Mouse (Mus musculus) T-helper 2 cell (primary cell): Measurements from ENCODE around the gene Rnf180.
"Not testable (repeated sequence)": the region's sequence is repeated elsewhere in the genome, so short reads cannot be mapped to it uniquely, and the experiment has no call there.

Experiments
- in situ Hi-C: fragments of 300-600 bp; cut with MboI, MseI; formaldehyde crosslinking; loops from one replicate; pipeline ENCODE4 v1.15.1; 2025; ENCODE audit warnings: high pct_unique_total_duplicates

Gene Rnf180

DNA sequence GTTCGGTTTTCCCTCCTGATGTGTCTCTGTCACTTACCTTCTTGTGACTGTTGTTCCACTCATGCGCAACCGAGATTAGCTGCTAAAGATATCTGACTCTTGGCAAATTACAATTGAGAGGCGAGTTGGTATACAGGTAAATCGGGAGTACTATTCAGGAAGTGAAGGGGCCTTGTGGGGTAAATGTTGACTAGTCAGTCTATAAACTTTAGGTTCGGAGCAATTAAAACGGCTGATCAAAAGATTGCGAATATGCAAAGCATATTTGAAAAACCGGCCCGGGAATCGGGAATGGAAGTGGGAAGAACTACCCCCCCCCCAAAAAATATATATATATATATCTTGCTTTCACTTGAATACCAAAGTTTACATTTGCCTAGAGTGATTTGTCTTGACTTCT, at the start of gene Rnf180:
Gene Rnf180 (minus strand): TSS at position 101 of the 400 bp plus-strand sequence.
- in situ Hi-C loops, result no loop called here

DNA sequence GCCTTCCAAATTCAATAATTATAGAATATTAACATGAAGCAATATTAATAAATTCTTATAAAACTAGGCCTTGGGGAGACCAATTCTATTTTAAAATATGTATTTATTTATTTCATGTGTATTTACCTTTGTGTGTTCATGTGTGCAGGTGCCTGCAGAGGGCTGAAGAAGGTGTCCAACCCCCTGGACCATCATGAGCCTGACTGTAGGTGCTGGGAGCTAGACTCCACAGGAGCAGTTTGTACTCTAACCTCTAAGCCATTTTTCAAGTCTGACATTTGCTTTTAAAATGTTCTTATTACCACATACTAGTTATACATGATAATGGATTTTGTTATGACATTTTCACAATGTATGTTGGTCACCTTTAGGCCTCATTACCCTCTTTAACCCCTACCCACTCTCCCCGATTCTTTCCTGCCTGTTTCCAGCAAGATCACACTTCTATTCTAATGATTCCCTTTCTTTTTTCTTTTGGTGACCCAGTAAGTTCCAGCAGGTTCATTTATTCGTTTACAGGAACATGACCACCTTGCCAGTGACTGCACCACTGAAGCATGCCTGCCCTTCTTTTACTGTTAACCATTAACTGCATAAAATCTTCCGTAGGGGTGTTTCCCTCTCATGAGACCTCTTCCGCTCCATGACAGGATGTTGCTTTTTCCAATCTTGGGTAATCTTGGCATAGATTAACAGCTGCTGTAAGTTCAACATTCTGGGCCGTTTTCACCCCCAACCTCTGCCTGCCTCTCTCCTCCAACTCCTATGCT, 36.8 kb upstream of the Rnf180 start:
- in situ Hi-C loops, result no loop called here

DNA sequence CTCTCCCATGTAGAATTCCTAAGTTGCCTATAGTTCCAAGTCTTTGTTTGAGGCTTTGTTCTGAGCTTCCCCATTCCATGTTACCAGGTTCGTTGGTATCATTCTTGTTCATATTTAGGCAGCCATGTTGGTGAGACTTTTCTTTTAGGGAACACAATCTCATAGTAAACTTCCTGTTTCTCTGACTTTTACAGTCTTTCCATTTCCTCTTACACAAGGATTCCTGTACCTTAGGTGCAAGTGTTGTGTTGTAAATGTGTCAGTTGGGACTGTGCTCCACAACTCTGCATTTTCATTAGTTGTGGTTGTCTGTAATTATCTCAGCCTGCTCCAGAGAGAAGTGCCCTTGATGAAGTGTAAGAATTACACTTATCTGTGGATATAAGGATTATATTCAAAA, 32.3 kb upstream of the Rnf180 start:
- in situ Hi-C loops, result no loop called here

DNA sequence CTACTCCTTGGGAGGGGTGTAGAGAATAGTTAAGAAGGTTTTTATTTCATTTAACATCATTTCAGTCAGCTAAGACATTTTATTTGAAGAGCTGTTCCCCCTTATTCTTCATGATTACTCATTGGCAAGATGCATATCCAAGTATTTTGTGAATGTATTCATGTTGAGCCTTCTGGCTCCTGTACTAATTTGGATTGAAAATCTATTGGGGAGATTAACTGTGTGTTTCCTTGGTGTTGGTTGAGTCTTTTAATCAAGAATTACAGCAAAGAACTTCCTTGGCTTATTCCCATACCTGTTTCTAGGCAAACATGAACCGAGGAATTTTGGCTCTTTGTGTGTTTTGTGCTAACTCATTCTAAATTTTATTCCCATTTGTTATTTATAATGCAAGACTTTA, 22.3 kb upstream of the Rnf180 start:
- in situ Hi-C loops, result no loop called here

DNA sequence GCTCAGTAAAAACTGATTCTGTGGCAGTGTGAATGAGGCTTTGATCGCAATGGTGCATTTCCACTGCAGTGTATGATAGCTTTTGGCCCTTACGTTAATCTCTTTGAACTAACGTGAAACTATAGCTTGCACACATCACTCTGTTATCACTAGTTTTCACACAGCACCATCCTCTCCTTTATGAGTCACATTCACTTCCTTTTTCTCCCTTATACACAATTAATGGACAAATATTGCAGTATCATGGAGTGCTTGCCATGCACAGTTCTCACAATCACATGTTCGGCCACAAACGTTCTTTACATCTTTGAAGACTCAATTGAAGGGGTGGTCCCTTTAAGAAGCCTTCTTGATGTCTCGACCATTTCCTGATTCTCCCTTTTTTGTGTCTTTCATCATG, 21.4 kb upstream of the Rnf180 start:
- in situ Hi-C loops, result no loop called here

DNA sequence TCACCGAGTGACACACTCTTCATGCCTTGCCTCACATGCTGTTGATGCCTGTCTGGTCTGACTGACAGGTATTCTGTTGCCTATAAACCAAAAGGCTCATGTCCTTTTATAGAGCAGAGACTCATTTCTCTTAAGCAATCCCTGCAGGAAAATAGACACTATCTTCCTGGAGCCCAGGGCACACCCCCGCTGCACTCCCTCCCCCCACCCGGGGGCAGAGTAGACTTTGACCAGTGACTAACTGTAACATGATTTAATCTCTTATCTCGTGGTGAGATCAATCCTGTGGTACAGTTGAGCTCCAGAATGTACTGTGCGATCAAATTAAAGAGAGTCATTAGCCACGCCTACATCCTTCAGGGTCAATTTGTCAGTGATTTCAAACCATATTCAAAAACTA, 18.1 kb upstream of the Rnf180 start:
- in situ Hi-C loops, result no loop called here

DNA sequence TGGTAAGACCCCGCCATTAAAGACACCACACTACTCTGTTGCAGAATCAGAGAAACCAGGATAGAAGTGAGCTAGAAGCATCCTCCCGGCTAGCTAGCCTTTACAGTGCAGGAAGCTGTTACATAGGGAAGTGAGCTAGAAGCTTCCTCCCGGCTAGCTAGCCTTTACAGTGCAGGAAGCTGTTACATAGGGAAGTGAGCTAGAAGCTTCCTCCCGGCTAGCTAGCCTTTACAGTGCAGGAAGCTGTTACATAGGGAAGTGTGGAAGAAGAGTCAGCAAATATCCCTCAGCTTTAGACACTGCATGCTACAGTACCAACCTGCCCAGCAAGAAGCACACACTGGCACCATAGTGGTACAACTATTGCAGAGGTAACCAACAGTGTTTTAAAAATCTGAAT, 15.9 kb upstream of the Rnf180 start:
- in situ Hi-C loops, result not testable (repeated sequence)

DNA sequence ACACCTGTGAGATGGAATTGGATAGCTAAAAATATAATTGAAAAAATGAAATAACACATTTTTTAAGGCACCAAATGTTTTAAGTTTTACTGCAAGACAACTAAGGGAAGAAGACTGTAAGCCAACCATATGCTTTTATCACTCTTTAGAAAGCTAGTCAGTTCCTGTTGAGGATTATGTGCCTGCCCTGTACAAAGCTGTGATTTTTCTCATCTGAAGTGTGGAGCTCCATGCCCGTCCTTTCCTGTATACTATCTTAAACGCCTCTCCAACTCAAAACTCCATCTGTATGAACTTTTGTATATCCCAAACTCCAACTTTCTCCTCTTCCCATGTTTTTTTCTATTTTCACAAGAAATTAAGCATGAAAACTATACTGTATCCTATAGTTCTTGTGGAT, 10.9 kb upstream of the Rnf180 start:
- in situ Hi-C loops, result no loop called here

DNA sequence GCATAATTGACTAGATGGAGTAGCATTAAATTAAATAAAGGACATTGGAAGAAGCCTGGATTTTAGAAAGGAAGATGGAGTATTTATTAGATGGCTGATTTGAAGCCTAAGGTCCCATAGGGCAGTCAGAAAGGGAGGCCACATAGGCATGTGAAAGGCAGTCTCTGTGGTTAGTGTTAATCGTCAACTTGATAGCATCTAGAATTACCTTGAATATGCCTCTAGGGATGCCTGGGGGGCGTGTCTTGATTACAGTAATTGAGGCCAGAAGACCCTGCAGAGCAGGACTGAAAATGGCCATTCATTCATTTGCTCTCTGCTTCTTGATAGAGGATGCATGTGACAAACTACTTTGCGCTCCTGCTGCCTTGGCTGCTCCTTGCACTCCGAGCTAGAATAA, 9.4 kb upstream of the Rnf180 start:
- in situ Hi-C loops, result no loop called here

DNA sequence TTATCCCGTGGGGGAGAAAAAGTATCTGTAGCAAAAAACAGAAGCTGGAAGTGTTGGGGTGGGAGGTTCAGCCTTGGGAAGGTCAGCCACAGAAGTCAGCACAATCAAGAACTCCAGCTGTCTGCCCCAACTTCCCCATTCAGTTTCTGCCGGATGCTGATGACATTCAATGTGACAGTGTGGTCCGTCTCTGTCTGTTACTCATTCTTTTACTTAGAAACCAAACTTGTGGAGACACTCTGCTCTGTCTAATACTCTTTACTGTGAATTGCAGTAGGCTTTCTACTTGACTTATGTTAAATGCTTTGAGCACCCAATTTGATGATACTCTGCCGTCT, 5.4 kb upstream of the Rnf180 start:
- in situ Hi-C loops, result no loop called here

DNA sequence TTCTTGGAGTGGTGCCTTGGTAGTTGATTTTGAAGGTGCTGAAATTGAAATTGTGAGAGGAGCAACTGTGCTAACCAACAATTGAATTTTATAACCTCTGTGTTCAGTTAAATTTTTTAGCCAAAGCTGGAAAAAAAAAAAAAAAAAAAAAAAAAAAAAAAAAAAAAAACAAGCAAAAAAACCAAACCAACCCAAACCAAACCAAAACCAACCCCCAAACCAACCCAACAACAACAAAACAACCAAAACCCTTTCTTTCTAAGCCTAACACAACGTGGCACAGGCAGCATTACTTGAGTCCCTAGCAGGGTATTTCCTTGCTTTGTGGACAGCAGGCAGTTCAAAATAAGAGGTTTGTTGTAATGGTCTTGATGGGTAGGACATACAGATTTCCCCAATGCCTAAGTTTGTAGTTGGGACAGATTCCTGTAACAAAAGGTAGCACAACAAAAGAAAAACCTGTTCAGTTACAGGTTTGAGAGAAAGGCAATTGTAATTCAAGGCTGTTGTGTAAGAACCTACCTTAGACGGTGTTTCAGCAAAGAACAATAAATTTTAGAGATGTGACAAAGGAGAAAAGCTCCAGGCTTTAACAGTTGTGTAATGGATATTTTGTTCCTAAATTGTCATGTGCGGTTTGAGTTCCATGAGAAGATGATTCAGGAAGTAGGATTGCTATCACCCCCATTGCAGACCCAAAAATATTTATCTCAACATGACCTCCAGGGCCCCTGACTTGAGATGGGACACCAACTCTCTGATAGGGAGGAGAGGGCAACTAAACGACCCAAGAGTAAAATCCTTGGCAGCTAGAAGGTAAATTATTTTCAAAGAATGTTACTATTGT, 4.8 kb upstream of the Rnf180 start:
- in situ Hi-C loops, result no loop called here

DNA sequence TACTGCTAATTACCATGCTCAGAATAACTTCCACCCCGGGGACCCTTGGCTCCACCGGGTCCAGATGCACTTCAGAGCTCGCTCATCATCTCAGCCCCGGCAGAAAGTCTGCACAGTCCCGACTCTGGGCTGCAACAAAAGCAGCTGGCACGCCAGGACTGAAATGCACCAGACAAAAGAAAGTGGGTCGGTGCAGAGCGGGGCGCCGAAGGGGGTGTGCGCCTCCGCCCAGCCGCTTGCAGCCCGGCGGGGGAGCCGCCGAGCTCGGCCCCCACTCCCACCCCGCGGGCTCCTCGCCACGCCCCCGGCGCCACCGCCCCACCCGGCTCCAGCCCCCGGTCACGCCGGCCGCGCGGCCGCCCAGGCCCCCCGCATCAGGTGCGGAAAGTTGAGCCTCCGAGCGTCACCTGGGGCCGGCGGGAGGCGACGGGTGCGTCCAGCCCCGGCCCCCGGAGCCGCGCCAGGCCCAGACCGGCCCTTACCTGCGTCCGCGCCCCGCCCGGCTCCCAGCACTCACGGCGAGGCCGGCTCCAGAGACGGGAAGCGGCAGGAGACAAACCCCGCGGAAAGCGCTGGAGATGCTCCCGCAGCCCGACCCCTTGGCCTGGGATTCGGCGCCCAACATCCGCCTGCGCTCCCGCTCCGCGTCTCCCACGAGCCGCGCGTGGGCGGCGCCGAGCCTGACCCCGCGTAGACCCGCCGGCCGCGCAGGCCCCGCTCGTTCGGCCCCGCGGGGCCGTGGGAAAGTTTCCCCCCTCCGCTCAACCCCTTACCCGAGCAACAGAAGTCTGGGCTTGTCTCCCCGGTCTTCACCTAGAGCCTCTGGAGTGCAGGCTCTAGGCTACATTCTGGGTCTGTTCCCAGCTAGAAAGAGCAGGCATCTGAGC, 591 bp downstream of the Rnf180 start:
- in situ Hi-C loops, result no loop called here

DNA sequence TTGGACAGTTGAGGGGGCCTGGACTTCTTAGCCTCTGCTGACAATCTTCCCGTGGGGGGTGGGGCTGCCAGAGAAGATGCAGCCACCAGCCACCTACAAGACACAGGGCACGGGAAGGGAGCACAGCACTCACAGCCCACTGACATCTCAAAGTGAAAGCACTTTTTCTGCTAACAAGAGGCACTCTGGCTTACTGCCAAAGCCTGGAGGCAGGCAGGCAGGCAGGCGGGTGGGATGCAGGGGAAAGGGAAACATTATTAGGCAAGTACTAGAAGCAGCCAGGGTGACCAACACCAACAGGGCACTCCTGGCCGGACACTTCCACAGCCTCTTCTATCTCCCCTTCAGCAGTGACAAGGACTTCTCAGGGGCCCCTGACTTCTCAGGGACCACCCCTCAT, 2.8 kb downstream of the Rnf180 start:
- in situ Hi-C loops, result no loop called here

DNA sequence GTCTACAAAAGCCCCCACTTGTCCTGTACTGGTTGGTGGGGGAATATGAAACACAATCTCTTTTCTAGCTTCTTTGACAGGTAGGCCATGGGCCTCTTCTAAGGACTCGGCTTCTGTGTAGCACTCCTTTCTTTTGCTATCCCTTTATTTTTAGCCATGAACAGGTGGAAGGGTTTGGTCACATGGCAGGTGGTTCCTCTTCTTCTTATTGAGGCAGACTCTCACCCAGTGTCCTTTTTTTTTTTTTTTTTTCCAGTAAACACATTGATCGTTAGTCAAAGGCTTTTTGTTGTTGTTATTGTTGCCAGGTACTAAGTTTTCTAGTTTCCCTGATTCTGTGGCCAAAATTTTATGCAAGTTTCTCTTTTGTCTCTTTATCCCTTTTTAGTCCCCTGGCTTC, 4.0 kb downstream of the Rnf180 start:
- in situ Hi-C loops, result no loop called here

DNA sequence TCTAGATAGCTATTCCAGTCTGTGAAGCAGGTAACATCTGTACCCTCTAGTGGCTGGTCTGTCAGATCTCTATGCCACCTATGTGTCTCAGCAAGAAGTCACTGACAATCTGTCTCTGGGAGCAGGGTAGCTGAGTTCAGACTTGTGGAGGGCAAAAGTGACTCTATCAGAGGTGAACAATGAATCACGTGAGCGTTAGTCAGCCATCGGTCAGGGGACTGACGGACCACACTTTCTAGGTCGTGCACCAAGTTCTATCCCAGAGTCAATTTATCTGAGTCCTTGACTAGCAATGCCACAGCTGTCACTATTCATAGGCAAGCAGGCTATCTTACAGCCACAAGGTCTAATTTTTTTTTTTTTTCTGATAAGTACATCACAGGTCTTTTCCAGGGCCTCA, 4.6 kb downstream of the Rnf180 start:
- in situ Hi-C loops, result no loop called here

DNA sequence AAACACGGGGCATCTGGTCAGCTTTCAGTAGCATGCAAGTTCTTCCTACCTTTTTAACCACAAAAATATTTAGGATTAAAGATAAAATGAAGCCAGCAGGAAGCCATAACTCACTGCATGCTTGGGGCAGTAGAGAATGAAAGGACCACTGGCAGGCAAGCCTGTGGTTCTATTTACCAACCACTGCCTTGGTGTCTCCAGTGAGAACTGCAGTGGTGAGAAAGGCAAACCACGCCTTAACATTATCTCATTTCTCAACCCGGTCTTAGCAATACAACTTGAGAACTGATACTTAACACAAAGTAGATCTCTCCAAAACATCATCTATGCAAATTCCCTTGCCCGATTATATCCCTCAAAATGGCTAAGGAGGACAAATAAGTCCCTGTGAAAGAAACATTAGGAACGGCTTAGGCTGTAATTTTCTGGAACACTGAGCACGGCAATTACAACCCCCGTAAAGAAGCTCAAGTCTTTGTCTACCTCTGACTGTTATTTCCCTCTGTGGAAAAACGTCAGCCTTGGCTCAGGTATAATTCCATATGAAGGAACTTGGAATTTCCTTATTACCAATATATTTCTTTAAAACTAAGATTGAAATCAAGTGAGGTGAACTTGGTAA, 15.1 kb downstream of the Rnf180 start:
- in situ Hi-C loops, result loop anchor here (5.0 kb wide), 1 partner anchor 88 kb away; no protein-coding TSS in a partner anchor

DNA sequence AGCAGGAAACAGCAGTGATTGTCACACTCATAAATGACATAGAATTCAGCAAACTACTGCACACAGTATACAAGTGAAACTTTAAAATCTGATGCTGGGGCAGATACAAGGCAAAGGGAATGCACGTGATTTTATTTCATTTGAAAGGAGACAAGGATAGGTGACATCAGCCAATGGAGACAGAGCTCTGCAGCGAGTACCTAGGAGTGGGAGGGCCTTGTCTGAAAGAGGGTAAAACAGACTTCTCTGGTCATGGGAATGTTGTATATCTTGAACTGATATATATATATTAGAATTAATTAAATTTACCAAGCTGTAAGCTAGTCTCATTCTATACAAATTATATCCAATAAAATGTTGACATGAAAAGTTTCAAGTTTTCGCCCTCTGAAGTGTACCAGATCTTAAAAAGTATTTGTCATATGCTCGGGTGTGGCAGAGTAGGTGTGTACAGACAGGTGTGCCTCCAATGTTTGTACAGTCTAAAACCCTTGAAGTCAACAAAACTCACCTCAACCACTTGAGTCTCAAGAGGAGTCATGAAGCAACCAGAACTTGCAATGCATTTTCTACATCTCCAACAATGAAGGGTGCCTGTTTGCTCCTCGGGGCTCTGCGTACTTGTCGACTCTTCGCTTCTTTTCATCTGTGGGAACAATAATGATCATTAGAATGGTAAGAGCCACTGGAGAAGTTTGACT, 24.1 kb downstream of the Rnf180 start:
- in situ Hi-C loops, result no loop called here

DNA sequence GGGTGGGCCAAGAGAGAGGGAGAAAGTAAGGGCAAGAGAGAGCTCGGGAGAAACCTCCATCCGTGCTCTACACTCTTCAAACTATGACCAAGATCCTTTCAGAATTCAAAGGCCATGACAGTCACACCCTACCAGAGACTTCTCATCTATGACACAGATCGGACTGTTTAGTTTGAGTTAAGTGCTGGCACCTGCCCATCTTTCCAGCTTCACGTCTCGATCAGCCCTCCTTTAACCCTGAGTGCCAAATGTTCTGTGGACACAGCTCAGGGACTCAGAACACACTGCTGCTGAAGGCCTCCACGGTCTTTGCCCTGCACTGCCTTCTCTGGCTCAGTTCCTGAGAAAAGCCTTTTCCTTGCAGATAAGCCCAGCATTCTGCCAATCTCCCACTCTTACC, 27.2 kb downstream of the Rnf180 start:
- in situ Hi-C loops, result loop anchor here (10.0 kb wide), 1 partner anchor 117 kb away; no protein-coding TSS in a partner anchor

DNA sequence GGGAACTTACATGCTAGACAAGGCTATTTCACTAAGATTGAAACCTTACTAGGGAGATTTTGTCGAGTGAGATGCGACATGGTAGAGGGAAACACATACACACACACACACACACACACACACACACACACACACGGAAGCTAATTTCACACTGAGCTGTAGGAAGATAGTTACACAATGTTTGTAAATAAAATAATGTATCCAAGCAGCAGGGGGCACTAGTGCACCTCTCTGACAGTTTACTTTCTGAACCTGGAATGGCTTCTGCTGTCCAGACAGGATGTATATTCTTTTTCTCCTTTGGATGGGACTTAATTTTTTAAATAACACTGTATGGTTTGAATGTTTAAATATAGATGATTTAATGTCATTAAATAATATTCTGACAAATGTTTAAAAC, 27.9 kb downstream of the Rnf180 start:
- in situ Hi-C loops, result loop anchor here (10.0 kb wide), 1 partner anchor 118 kb away; no protein-coding TSS in a partner anchor

DNA sequence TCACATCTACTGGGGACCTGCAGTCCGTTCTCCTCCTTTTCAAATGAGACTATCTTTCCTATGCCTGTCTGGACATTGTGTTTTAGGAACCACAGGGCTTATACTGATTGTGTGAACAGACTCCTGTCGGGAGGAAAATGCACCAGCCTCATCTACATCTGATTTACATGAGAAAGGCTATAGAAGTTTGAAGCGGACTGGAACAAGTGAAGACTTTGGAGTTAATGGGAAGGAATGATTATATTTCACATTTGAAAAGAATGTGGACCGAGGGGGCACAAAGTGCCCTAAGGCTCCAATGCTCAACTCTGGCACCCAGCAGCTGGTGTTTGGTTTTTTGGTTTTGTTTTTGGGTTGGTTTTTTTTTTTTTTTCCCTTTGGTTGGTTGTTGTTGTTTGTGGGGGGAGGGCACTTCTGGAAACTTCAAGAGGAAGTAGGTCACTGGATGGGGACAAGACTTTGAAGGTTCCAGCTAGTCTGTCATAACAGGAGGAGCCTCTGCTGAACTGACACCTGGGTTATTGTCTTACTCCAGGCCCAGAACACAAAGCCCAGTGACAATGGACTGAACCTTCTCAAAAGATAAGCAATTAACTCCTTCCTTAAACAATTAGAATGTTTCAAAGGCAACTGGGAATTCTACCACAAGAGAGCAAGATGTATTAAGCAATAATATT, 37.7 kb downstream of the Rnf180 start:
- in situ Hi-C loops, result no loop called here
